Mouse (Mus musculus): ENCODE results near the gene Ctnnbl1.

The Ctnnbl1 gene

GRCm38 (mm10) chr2:157881939-157882338, 144.7 kb downstream of the Ctnnbl1 start:
- no peak for DNase-seq

DNA sequence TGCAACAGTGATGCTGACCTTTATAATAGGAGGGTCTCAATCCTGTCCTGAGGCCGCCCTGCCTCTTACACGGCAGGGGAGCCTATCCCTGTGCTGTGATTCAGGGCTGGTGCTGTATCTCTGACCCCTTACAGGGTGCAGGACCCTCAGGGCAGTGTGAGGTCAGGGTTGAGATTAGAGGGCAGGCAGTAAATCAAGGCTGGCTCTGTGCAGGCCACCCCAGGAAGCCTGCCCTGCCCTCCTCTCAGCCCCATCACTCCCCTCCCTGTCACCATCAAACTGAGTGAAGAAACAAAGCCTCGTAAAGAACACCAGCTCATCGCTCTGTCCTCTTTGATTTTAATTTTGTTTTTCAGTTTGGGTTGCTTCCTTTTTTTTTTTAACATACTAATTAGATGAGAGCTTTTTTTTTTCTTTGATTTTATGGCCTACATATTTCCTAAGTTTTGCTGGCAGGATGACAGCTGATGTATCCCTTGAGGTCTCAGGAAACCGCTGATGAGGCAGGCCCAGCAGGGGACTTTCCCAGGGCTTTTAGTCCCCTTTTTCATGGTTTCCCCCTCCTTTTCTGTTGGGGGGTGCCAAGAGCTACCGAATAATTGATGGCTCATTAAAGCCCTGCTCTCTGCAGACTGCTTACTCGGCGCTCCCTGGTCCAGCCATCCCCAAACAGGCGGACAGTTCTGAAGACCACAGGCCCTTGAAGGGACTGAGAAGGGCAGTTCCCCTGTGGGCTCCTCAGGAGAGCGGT, 150.2 kb downstream of the Ctnnbl1 start:
- DNase-seq = no peak

DNA sequence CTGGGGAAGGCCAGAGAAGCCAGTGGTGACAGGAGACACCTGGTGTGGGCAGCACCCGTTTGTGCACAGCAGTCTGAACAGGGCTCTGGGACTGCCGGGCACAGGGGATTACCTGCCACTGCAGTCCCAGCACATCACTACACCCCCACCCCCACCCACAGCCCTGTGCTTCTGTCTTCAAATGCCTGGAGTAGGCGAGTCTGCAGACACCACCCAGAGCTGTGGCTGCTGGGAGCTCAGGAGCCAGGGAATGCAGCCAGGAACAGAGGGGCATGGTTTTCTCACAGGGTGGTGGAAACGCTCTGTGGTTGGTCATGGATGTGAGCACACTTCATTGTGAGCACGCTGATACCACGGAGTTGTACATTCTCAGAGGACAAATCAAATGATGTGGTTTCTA, 154.0 kb downstream of the Ctnnbl1 start:
- DNase-seq = no peak

DNA sequence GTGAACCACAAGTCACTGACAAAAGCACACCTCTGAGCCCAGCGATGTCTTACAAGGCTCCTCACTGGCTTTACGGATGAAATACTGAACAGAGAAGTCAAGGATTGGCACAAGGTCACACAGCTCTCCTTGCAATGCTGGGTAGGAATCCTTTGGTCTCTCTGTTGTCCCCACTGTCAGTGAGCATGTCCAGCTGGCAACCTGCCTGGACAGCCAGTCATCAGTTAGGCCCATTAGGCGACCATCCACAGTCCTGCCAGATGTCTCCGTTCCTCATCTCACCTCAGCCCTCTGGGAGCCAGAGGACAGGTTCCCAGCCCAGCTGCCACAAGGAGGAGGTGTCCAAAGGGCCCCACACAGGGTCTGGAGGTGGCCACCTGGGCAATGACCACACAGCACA, 159.9 kb downstream of the Ctnnbl1 start:
- DNase-seq = no peak

- no peak for DNase-seq
Measured at GRCm38 (mm10) chr2:157913204-157913636, 176.0 kb downstream of the Ctnnbl1 start.

GRCm38 (mm10) chr2:157913705-157914104, 176.5 kb downstream of the Ctnnbl1 start:
- DNase-seq = peak; percentile 44

GRCm38 (mm10) chr2:157914105-157914764, 177.0 kb downstream of the Ctnnbl1 start, which contains the start of gene Vstm2l:
TSS of gene Vstm2l (plus strand) at chr2:157914653.
- peak; percentile 46 for DNase-seq

DNA sequence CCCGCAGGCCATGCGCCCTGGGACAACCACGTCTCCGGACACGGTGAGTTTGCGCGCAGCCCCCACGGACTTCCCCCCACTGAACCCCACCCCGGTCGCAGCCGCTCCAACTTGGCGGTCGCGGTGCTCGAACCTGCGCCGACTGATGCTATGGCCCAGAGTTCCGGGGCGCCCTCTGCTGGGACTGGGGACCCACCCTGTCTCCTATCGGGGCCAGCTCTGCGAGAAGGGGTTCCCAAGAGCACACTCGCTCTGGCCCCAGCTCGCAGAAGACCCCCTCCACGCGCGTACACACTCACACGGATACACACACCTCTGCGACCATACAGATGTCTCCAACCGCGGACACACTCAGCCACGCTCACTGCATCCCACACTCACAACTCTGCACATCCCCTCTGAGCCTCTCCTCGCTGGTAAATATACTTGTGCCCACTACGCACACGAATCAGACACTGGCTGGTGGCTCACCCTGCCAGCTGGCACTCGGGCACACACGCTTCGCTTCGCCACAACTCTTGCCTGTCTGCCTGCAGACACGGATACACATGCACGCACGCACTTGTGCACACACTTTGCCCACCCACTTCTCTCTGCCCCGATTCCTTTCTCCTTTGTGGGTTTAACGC, 177.8 kb downstream of the Ctnnbl1 start:
- no peak for DNase-seq

DNA sequence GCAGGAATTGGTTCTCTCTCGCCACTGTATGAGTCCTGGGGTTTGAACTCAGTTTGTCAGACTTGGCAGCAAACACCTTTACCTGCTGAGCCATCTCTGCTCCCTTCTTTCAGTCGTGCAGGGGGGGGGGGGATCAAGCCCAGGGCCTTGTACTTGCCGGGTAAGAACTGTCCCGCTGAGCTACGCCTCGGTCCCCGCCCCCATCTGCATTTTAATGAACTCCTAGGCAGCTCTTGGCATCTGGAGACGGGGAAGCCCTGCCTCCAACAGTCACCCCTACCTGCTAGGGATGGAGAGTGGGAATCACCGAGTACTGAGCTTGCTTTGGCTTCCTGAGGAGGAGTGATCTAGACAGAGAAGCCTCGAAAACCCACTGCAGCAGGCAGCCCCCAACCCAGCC, 181.3 kb downstream of the Ctnnbl1 start:
- DNase-seq = no peak

- DNase-seq = peak; percentile 34
Measured at GRCm38 (mm10) chr2:157921551-157921950, 184.3 kb downstream of the Ctnnbl1 start.

GRCm38 (mm10) chr2:157923406-157923805, 186.2 kb downstream of the Ctnnbl1 start:
- DNase-seq = no peak

DNA sequence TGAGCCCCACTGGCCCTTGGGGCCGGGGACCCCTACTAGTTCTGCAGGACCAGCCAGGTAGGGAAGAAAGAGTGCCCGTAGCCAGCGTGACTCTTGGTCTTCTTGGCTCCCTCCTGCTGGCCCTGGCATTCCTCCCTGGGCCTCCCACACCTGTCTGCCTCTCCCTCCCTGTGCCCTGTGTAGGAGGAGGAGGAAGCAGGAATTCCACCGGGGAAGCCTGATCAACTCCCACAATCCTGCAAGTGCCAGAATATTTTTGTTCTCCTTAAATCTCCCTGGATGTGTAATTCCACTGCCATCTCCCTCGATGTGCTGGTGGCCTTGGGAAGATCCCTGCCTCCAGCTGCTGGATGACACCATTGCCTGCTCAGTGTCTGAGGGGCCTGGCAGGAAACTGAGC, 187.3 kb downstream of the Ctnnbl1 start:
- no peak for DNase-seq

DNA sequence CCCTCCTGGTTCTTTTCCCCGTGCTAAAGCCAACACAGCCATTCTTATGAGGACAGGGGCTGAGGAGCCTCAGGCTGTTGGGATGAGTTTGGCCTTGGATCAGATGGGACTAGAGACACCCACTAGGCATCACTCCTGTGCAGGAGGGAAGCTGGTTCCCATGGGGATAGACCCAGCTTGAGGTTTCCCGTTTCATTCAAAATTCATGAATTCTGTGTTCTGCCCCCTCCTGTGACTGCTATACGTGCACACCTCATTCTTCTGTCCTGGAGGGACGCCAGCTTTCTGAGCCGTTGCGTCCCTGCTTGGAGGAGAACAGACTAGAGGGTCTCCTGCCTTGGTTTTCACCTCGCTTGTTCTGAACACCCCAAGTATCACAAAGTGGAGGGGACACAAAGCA, 189.3 kb downstream of the Ctnnbl1 start:
- DNase-seq = no peak

DNA sequence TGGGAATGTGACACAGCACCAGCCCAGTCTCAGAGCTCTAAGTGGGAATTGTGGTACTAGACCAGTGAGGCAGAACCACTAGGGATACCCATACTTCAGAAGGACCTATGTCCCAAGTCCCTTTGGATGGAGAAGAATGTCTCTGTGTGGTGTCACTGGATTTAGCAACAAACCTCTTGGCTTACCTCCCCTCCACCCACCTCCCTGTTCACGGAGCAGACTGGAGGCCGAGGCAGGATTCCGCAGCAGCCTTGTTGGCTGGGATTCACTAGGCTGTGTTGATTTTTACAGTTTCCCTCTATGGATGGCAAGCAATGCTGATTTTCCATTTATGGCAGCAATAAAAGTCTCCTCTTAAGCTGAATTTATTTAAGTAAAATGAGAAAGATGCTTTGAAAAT, 189.7 kb downstream of the Ctnnbl1 start:
- DNase-seq = no peak

DNA sequence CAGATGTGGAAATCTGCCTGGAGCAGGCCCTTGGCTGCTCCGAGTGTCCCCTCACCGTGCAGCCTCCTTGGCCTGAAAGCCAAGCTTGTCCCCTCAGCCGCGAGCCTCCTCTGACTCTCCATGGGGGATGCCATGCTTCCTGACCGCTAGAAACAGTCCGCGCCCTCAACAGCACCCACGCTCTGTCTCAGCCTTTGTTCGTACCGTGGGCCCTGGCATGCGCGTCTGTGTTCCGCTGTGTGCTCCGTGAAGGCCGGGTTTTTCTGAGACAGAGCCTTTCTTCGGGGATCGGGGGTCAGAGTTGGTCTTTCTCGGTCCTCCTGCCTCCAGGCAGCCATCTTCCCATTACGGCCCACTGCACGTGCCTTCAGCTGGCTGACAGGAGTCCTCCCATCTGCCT, 190.2 kb downstream of the Ctnnbl1 start:
- no peak for DNase-seq

DNA sequence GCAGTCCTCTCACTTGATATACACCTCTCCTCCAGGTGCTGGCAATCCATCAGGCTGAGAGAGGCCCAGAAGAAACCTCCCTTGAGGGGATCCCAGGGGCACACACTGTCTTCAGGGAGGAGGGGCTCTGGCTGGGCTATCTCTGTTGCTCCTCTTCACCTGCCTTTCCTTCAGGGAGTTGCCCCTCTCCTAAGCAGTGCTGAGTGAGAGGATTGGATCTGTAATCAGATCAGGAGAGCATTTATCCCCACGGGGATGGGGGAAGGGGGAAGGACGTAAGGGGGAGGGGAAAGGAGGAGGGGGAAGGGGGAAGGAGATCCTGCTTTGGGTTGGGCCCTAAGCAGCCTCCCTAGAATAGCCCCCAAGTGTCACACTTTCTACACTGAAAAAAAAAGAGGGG, 190.6 kb downstream of the Ctnnbl1 start:
- DNase-seq = no peak

GRCm38 (mm10) chr2:157932655-157933054, 195.5 kb downstream of the Ctnnbl1 start:
- no peak for DNase-seq

GRCm38 (mm10) chr2:157935444-157936171, 198.4 kb downstream of the Ctnnbl1 start:
- no peak for DNase-seq

DNA sequence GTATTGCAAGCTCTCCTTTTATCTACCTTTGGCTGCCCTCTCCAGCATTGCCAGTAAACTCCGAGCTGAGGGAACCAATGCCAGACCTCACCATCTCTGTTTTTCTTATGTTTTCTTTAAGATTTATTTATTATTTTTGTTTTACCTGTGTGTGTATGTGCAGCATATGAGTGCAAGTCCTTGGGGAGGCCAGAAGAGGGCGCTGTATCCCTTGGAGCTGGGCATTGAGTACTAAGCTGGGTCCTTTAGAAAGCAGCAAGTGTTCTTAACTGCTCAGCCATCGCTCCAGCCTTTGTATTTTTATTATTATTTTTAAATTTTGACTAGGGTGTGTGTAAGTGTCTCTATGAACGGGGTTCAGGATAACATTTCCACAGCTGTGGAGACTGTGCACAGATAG, 199.5 kb downstream of the Ctnnbl1 start:
- DNase-seq = no peak

GRCm38 (mm10) chr2:157940586-157941185, 203.5 kb downstream of the Ctnnbl1 start:
- DNase-seq = no peak

Data from cerebellum, adult 9-11 months (tissue).